Comparison of ENCODE assay signal across 13 mouse cellular contexts in genomic region chr2:63920997-63921396, GRCm38 (mm10).
DNase-seq lines count a peak whose midpoint lies in the region; ATAC-seq and TF ChIP-seq lines count a peak whose summit lies in the region.
"Had no signal": no experiment of that assay in that cellular context is flagged by ENCODE, and none has a peak within 500 bp of the region (broad histone marks: within the 10 kb centered on the region; RNA-seq: fewer than 3 reads in every experiment).

No protein-coding gene starts in this region.

- 60% methylated on average over 3 of the region's 3 CpGs for WGBS in hindbrain, embryonic 11.5 days
- 50% methylated on average over 3 of the region's 3 CpGs for WGBS in hindbrain, embryonic 12.5 days
- 29% methylated on average over 3 of the region's 3 CpGs for WGBS in midbrain, embryonic 14.5 days
- WGBS in midbrain, embryonic 10.5 days: 65% methylated on average over 3 of the region's 3 CpGs
- WGBS in embryonic facial prominence, embryonic 12.5 days: 14% methylated on average over 3 of the region's 3 CpGs
- 21% methylated on average over 3 of the region's 3 CpGs for WGBS in limb, embryonic 14.5 days

- DNase-seq in hindbrain, embryonic 11.5 days (ENCODE audit: low spot score): peak; percentile 16
- peak; percentile 40 for DNase-seq in midbrain, embryonic 14.5 days
- DNase-seq in midbrain, embryonic 10.5 days (ENCODE audit: low spot score): no peak
- DNase-seq in limb, embryonic 14.5 days (ENCODE audit: low spot score): peak; percentile 73
- DNase-seq in thymus, postnatal 25 days: no peak
- no peak for DNase-seq in cerebellum, postnatal 14 days
- DNase-seq: cerebellum, adult 11-12 months had no signal

- ATAC-seq in hindbrain, embryonic 11.5 days (ENCODE audit: low FRiP score): no peak
- ATAC-seq in hindbrain, embryonic 12.5 days (ENCODE audit: low FRiP score): no peak
- ATAC-seq in midbrain, embryonic 14.5 days (ENCODE audit: low FRiP score, low TSS enrichment): no peak
- peak; percentile 75; the same call in 1 of the 2 replicates for ATAC-seq in embryonic facial prominence, embryonic 12.5 days (ENCODE audit: insufficient number of reproducible peaks, insufficient read depth, low FRiP score, low TSS enrichment)
- peak; percentile 87 for ATAC-seq in limb, embryonic 14.5 days (ENCODE audit: low FRiP score, low read depth)

- H3K27ac ChIP-seq in hindbrain, embryonic 11.5 days (ENCODE audit: low read depth, low read length): no peak overlapping the region
- H3K27ac ChIP-seq in hindbrain, embryonic 12.5 days: no peak overlapping the region
- H3K27ac ChIP-seq in midbrain, embryonic 14.5 days (replicated peaks; ENCODE audit: low read depth, low read length): no peak overlapping the region
- H3K27ac ChIP-seq in midbrain, embryonic 10.5 days (replicated peaks): no peak overlapping the region
- H3K27ac ChIP-seq in embryonic facial prominence, embryonic 12.5 days: no peak overlapping the region
- no peak overlapping the region for H3K27ac ChIP-seq in limb, embryonic 14.5 days (replicated peaks; ENCODE audit: low read depth, low read length)
- H3K27ac ChIP-seq: heart, embryonic 13.5 days; lung, embryonic 15.5 days had no signal

- no peak overlapping the region for H3K4me2 ChIP-seq in hindbrain, embryonic 11.5 days (replicated peaks; ENCODE audit: low read depth, low read length)
- H3K4me2 ChIP-seq in hindbrain, embryonic 12.5 days (replicated peaks): no peak overlapping the region
- no peak overlapping the region for H3K4me2 ChIP-seq in midbrain, embryonic 14.5 days (ENCODE audit: low read length)
- H3K4me2 ChIP-seq in embryonic facial prominence, embryonic 12.5 days (replicated peaks): no peak overlapping the region
- no peak overlapping the region for H3K4me2 ChIP-seq in limb, embryonic 14.5 days (replicated peaks; ENCODE audit: low read depth, low read length, severe bottlenecking)
- H3K4me2 ChIP-seq: heart, embryonic 13.5 days; liver, embryonic 11.5 days; lung, embryonic 15.5 days had no signal

- no peaks in the 10 kb centered on the region for H3K36me3 ChIP-seq in hindbrain, embryonic 11.5 days (ENCODE audit: control insufficient read depth, insufficient read depth, low read length)
- H3K36me3 ChIP-seq in hindbrain, embryonic 12.5 days: no peaks in the 10 kb centered on the region
- no peaks in the 10 kb centered on the region for H3K36me3 ChIP-seq in midbrain, embryonic 14.5 days (ENCODE audit: control insufficient read depth, insufficient read depth, low read length)
- no peaks in the 10 kb centered on the region for H3K36me3 ChIP-seq in midbrain, embryonic 10.5 days
- H3K36me3 ChIP-seq in embryonic facial prominence, embryonic 12.5 days: no peaks in the 10 kb centered on the region
- no peaks in the 10 kb centered on the region for H3K36me3 ChIP-seq in limb, embryonic 14.5 days (ENCODE audit: control insufficient read depth, insufficient read depth, low read length)
- H3K36me3 ChIP-seq: heart, embryonic 13.5 days; lung, embryonic 15.5 days had no signal

- H3K9ac ChIP-seq in hindbrain, embryonic 11.5 days (ENCODE audit: low read depth, low read length): no peak overlapping the region
- no peak overlapping the region for H3K9ac ChIP-seq in hindbrain, embryonic 12.5 days
- H3K9ac ChIP-seq in midbrain, embryonic 14.5 days (replicated peaks; ENCODE audit: low read length): no peak overlapping the region
- no peak overlapping the region for H3K9ac ChIP-seq in embryonic facial prominence, embryonic 12.5 days
- H3K9ac ChIP-seq in limb, embryonic 14.5 days (ENCODE audit: low read depth, low read length, severe bottlenecking): no peak overlapping the region
- H3K9ac ChIP-seq: heart, embryonic 13.5 days; lung, embryonic 15.5 days had no signal

- H3K4me1 ChIP-seq in hindbrain, embryonic 11.5 days (replicated peaks; ENCODE audit: control insufficient read depth, insufficient read depth, low read length): no peaks in the 10 kb centered on the region
- H3K4me1 ChIP-seq in hindbrain, embryonic 12.5 days: no peaks in the 10 kb centered on the region
- peaks cover 15% of the 10 kb centered on the region; the same call in 1 of the 2 replicates for H3K4me1 ChIP-seq in midbrain, embryonic 14.5 days (ENCODE audit: control insufficient read depth, insufficient read depth, low read length)
- H3K4me1 ChIP-seq in midbrain, embryonic 10.5 days: peaks cover 9% of the 10 kb centered on the region
- peaks cover 8% of the 10 kb centered on the region for H3K4me1 ChIP-seq in embryonic facial prominence, embryonic 12.5 days
- 0 out of 2 replicates have a peak, but pooled peaks cover 4% of the 10 kb centered on the region for H3K4me1 ChIP-seq in limb, embryonic 14.5 days (ENCODE audit: control insufficient read depth, insufficient read depth, low read length)
- H3K4me1 ChIP-seq: lung, embryonic 15.5 days had no signal

- no peak for TF ChIP-seq POLR2A in limb, embryonic 14.5 days (IDR thresholded peaks at IDR 0.05; ENCODE audit: borderline replicate concordance, extremely low read depth, insufficient read depth, insufficient read length)

- no peaks in the 10 kb centered on the region for H3K27me3 ChIP-seq in hindbrain, embryonic 11.5 days (ENCODE audit: control insufficient read depth, insufficient read depth, low read length)
- H3K27me3 ChIP-seq in hindbrain, embryonic 12.5 days: no peaks in the 10 kb centered on the region
- no peaks in the 10 kb centered on the region for H3K27me3 ChIP-seq in midbrain, embryonic 14.5 days (ENCODE audit: control insufficient read depth, insufficient read depth, low read length)
- no peaks in the 10 kb centered on the region for H3K27me3 ChIP-seq in midbrain, embryonic 10.5 days (ENCODE audit: low read depth, poor library complexity, severe bottlenecking)
- no peaks in the 10 kb centered on the region for H3K27me3 ChIP-seq in embryonic facial prominence, embryonic 12.5 days
- H3K27me3 ChIP-seq in limb, embryonic 14.5 days (ENCODE audit: control insufficient read depth, insufficient read depth, low read length): no peaks in the 10 kb centered on the region
- H3K27me3 ChIP-seq: heart, embryonic 13.5 days; lung, embryonic 15.5 days had no signal

- no peak overlapping the region for H3K4me3 ChIP-seq in hindbrain, embryonic 11.5 days (ENCODE audit: low read depth, low read length)
- no peak overlapping the region for H3K4me3 ChIP-seq in hindbrain, embryonic 12.5 days
- H3K4me3 ChIP-seq in midbrain, embryonic 14.5 days (replicated peaks; ENCODE audit: low read depth, low read length): no peak overlapping the region
- H3K4me3 ChIP-seq in midbrain, embryonic 10.5 days: no peak overlapping the region
- H3K4me3 ChIP-seq in embryonic facial prominence, embryonic 12.5 days: no peak overlapping the region
- H3K4me3 ChIP-seq in limb, embryonic 14.5 days (replicated peaks; ENCODE audit: low read length): no peak overlapping the region
- H3K4me3 ChIP-seq: heart, embryonic 13.5 days; lung, embryonic 15.5 days; myocyte had no signal

- H3K9me3 ChIP-seq in hindbrain, embryonic 11.5 days (ENCODE audit: control insufficient read depth, low read length): no peaks in the 10 kb centered on the region
- no peaks in the 10 kb centered on the region for H3K9me3 ChIP-seq in hindbrain, embryonic 12.5 days (replicated peaks)
- H3K9me3 ChIP-seq in midbrain, embryonic 14.5 days (ENCODE audit: control insufficient read depth, low read length): no peaks in the 10 kb centered on the region
- no peaks in the 10 kb centered on the region for H3K9me3 ChIP-seq in midbrain, embryonic 10.5 days (replicated peaks)
- no peaks in the 10 kb centered on the region for H3K9me3 ChIP-seq in embryonic facial prominence, embryonic 12.5 days
- no peaks in the 10 kb centered on the region for H3K9me3 ChIP-seq in limb, embryonic 14.5 days (ENCODE audit: control insufficient read depth, low read length)
- H3K9me3 ChIP-seq: heart, embryonic 13.5 days; lung, embryonic 15.5 days had no signal

Comparison
In these comparisons a context has a peak if more than half of its experiments do, and no peak if none do; other contexts are left out.
1. DNase-seq: peak in hindbrain, embryonic 11.5 days (single experiment), midbrain, embryonic 14.5 days (single experiment) and limb, embryonic 14.5 days (single experiment); none in midbrain, embryonic 10.5 days (single experiment), thymus, postnatal 25 days (single experiment) and cerebellum, postnatal 14 days (0 of 2).
2. ATAC-seq: peak in embryonic facial prominence, embryonic 12.5 days (single experiment) and limb, embryonic 14.5 days (single experiment); none in hindbrain, embryonic 11.5 days (single experiment), hindbrain, embryonic 12.5 days (single experiment) and midbrain, embryonic 14.5 days (single experiment).